Mouse (Mus musculus): ENCODE results near the gene Brf1. TPM values are rescaled to one million over a fixed set of nuclear protein-coding genes. Genes with fewer than 3 reads are reported as not detected.

The Brf1 gene
- total and polyA plus RNA-seq, 2 experiments from 2014 or later, result 40.2 to 54.4 TPM

GRCm38 (mm10) chr12:113030993-113031392 is 30.5 kb upstream of the Brf1 start:
- no peak for TF ChIP-seq CTCF (IDR thresholded peaks at IDR 0.05; ENCODE audit: low read depth)
- DNase-seq (no peak), ATAC-seq (no peak)
- Histone ChIP-seq H3K4me1 (ENCODE audit: insufficient read depth) (no peaks in the 10 kb centered on the region; the same call in 1 of the 2 replicates), H3K4me2 (ENCODE audit: low read depth) (no peak overlapping the region), H3K4me3 (ENCODE audit: low read depth, low read length) (no peak overlapping the region), H3K27me3 (ENCODE audit: insufficient read depth, low read length) (no peaks in the 10 kb centered on the region), H3K9me3 (ENCODE audit: low read length) (no peaks in the 10 kb centered on the region), H3K36me3 (ENCODE audit: insufficient read depth) (peaks cover 5% of the 10 kb centered on the region; the same call in 1 of the 2 replicates), H3K9ac (no peak overlapping the region), H3K27ac (ENCODE audit: low read depth, low read length) (no peak overlapping the region)
- WGBS, result 90% methylated on average over 9 of the region's 9 CpGs

- Histone ChIP-seq H3K27me3 (ENCODE audit: insufficient read depth, low read length) (no peaks in the 10 kb centered on the region), H3K27ac (ENCODE audit: low read depth, low read length) (no peak overlapping the region)
- 84% methylated on average over 4 of the region's 4 CpGs for WGBS
Measured at GRCm38 (mm10) chr12:113030046-113030445, 29.5 kb upstream of the Brf1 start.

GRCm38 (mm10) chr12:113028898-113029297 is 28.4 kb upstream of the Brf1 start:
- H3K9me3 ChIP-seq (ENCODE audit: low read length), result no peaks in the 10 kb centered on the region

More at GRCm38 (mm10) chr12:113030046-113030445, 29.5 kb upstream of the Brf1 start:
- Histone ChIP-seq H3K9me3 (ENCODE audit: low read length) (no peaks in the 10 kb centered on the region), H3K4me1 (ENCODE audit: insufficient read depth) (no peaks in the 10 kb centered on the region; the same call in 1 of the 2 replicates), H3K9ac (no peak overlapping the region), H3K4me2 (ENCODE audit: low read depth) (no peak overlapping the region), H3K4me3 (ENCODE audit: low read depth, low read length) (no peak overlapping the region), H3K36me3 (ENCODE audit: insufficient read depth) (peaks cover 5% of the 10 kb centered on the region)
- TF ChIP-seq CTCF (IDR thresholded peaks at IDR 0.05; ENCODE audit: low read depth), result no peak
- ATAC-seq (no peak), DNase-seq (no peak)

GRCm38 (mm10) chr12:113028067-113028466 is 27.6 kb upstream of the Brf1 start:
- Histone ChIP-seq H3K9ac (no peak overlapping the region), H3K9me3 (ENCODE audit: low read length) (no peaks in the 10 kb centered on the region), H3K27ac (ENCODE audit: low read depth, low read length) (0 out of 2 replicates have a peak overlapping the region, but pooled peaks have one; percentile 15), H3K4me2 (ENCODE audit: low read depth) (no peak overlapping the region), H3K4me3 (ENCODE audit: low read depth, low read length) (no peak overlapping the region), H3K36me3 (ENCODE audit: insufficient read depth) (peaks cover 17% of the 10 kb centered on the region), H3K27me3 (ENCODE audit: insufficient read depth, low read length) (no peaks in the 10 kb centered on the region), H3K4me1 (ENCODE audit: insufficient read depth) (no peaks in the 10 kb centered on the region; the same call in 1 of the 2 replicates)
- DNase-seq (no peak), ATAC-seq (peak; percentile 42; the same call in 1 of the 2 replicates)
- no peak for TF ChIP-seq CTCF (IDR thresholded peaks at IDR 0.05; ENCODE audit: low read depth)
- 51% methylated on average over 5 of the region's 5 CpGs for WGBS

More at GRCm38 (mm10) chr12:113028898-113029297, 28.4 kb upstream of the Brf1 start:
- DNase-seq (no peak), ATAC-seq (no peak)
- 46% methylated on average over 9 of the region's 9 CpGs for WGBS
- no peaks in the 10 kb centered on the region; the same call in 1 of the 2 replicates for H3K4me1 ChIP-seq (ENCODE audit: insufficient read depth)
- 0 out of 2 replicates have a peak overlapping the region, but pooled peaks have one; percentile 23 for H3K27ac ChIP-seq (ENCODE audit: low read depth, low read length)
- no peak for TF ChIP-seq CTCF (IDR thresholded peaks at IDR 0.05; ENCODE audit: low read depth)
- H3K27me3 ChIP-seq (ENCODE audit: insufficient read depth, low read length), result no peaks in the 10 kb centered on the region
- H3K4me2 ChIP-seq (ENCODE audit: low read depth), result no peak overlapping the region
- H3K36me3 ChIP-seq (ENCODE audit: insufficient read depth), result peaks cover 11% of the 10 kb centered on the region
- H3K4me3 ChIP-seq (ENCODE audit: low read depth, low read length), result no peak overlapping the region
- H3K9ac ChIP-seq, result no peak overlapping the region

GRCm38 (mm10) chr12:113027495-113027894 is 27.0 kb upstream of the Brf1 start:
- no peaks in the 10 kb centered on the region; the same call in 1 of the 2 replicates for H3K4me1 ChIP-seq (ENCODE audit: insufficient read depth)
- no peak for TF ChIP-seq CTCF (IDR thresholded peaks at IDR 0.05; ENCODE audit: low read depth)
- no peak for ATAC-seq
- no peaks in the 10 kb centered on the region for H3K9me3 ChIP-seq (ENCODE audit: low read length)
- H3K27me3 ChIP-seq (ENCODE audit: insufficient read depth, low read length), result no peaks in the 10 kb centered on the region
- WGBS, result 98% methylated on average over 2 of the region's 2 CpGs
- DNase-seq, result no peak
- peaks cover 17% of the 10 kb centered on the region for H3K36me3 ChIP-seq (ENCODE audit: insufficient read depth)
- no peak overlapping the region for H3K9ac ChIP-seq
- no peak overlapping the region for H3K4me2 ChIP-seq (ENCODE audit: low read depth)
- H3K4me3 ChIP-seq (ENCODE audit: low read depth, low read length), result no peak overlapping the region
- H3K27ac ChIP-seq (ENCODE audit: low read depth, low read length), result no peak overlapping the region

- TF ChIP-seq CTCF (IDR thresholded peaks at IDR 0.05; ENCODE audit: low read depth), result peak; percentile 19; the same call in 1 of the 2 replicates
- WGBS, result 93% methylated on average over 1 of the region's 1 CpGs
- Histone ChIP-seq H3K36me3 (ENCODE audit: insufficient read depth) (peaks cover 17% of the 10 kb centered on the region), H3K9ac (no peak overlapping the region), H3K4me2 (ENCODE audit: low read depth) (no peak overlapping the region), H3K27ac (ENCODE audit: low read depth, low read length) (no peak overlapping the region), H3K4me3 (ENCODE audit: low read depth, low read length) (no peak overlapping the region), H3K4me1 (ENCODE audit: insufficient read depth) (no peaks in the 10 kb centered on the region; the same call in 1 of the 2 replicates), H3K27me3 (ENCODE audit: insufficient read depth, low read length) (no peaks in the 10 kb centered on the region), H3K9me3 (ENCODE audit: low read length) (no peaks in the 10 kb centered on the region)
- ATAC-seq (no peak), DNase-seq (no peak)
Measured at GRCm38 (mm10) chr12:113026557-113026956, 26.1 kb upstream of the Brf1 start.

- H3K9ac ChIP-seq, result no peak overlapping the region
- DNase-seq (no peak), ATAC-seq (no peak)
- no peaks in the 10 kb centered on the region; the same call in 1 of the 2 replicates for H3K4me1 ChIP-seq (ENCODE audit: insufficient read depth)
- H3K27ac ChIP-seq (ENCODE audit: low read depth, low read length), result no peak overlapping the region
- no peaks in the 10 kb centered on the region for H3K9me3 ChIP-seq (ENCODE audit: low read length)
- WGBS, result 92% methylated on average over 4 of the region's 4 CpGs
- no peak overlapping the region for H3K4me2 ChIP-seq (ENCODE audit: low read depth)
- H3K36me3 ChIP-seq (ENCODE audit: insufficient read depth), result peaks cover 17% of the 10 kb centered on the region
- no peak overlapping the region for H3K4me3 ChIP-seq (ENCODE audit: low read depth, low read length)
- H3K27me3 ChIP-seq (ENCODE audit: insufficient read depth, low read length), result no peaks in the 10 kb centered on the region
- no peak for TF ChIP-seq CTCF (IDR thresholded peaks at IDR 0.05; ENCODE audit: low read depth)
Measured at GRCm38 (mm10) chr12:113023082-113023481, 22.6 kb upstream of the Brf1 start.
